Mouse (Mus musculus): ENCODE results near the gene Veph1. TPM values are rescaled to one million over a fixed set of nuclear protein-coding genes. Genes with fewer than 3 reads are reported as not detected.

Veph1 gene
- polyA plus RNA-seq, 1 experiment from 2014 or later = 2.1 TPM

- 56% methylated on average over 5 of the region's 5 CpGs for WGBS
- H3K9me3 ChIP-seq = no peaks in the 10 kb centered on the region
- H3K36me3 ChIP-seq = no peaks in the 10 kb centered on the region
- no peak overlapping the region for H3K4me3 ChIP-seq
- ATAC-seq (ENCODE audit: insufficient number of reproducible peaks, low FRiP score, low TSS enrichment, low read depth) = no peak
- H3K4me2 ChIP-seq = no peak overlapping the region
- no peak overlapping the region for H3K27ac ChIP-seq
- no peak overlapping the region for H3K9ac ChIP-seq
- H3K27me3 ChIP-seq = no peaks in the 10 kb centered on the region
- peaks cover 17% of the 10 kb centered on the region; the same call in 1 of the 2 replicates for H3K4me1 ChIP-seq
These were observed 213.2 kb downstream of the Veph1 start for GRCm38 (mm10) chr3:66083407-66083806.

GRCm38 (mm10) chr3:66082975-66083374 lies 213.7 kb downstream of the Veph1 start:
- 64% methylated on average over 4 of the region's 4 CpGs for WGBS
- Histone ChIP-seq H3K4me3 (no peak overlapping the region), H3K9me3 (no peaks in the 10 kb centered on the region), H3K27me3 (no peaks in the 10 kb centered on the region), H3K4me1 (peaks cover 17% of the 10 kb centered on the region; the same call in 1 of the 2 replicates), H3K4me2 (no peak overlapping the region), H3K27ac (no peak overlapping the region), H3K9ac (no peak overlapping the region), H3K36me3 (no peaks in the 10 kb centered on the region)
- ATAC-seq (ENCODE audit: insufficient number of reproducible peaks, low FRiP score, low TSS enrichment, low read depth) = no peak

GRCm38 (mm10) chr3:66081363-66081736 lies 215.3 kb downstream of the Veph1 start:
- 15% methylated on average over 3 of the region's 3 CpGs for WGBS
- Histone ChIP-seq H3K4me2 (no peak overlapping the region), H3K9ac (no peak overlapping the region), H3K4me1 (peaks cover 17% of the 10 kb centered on the region; the same call in 1 of the 2 replicates), H3K27ac (no peak overlapping the region), H3K27me3 (no peaks in the 10 kb centered on the region), H3K36me3 (no peaks in the 10 kb centered on the region), H3K4me3 (no peak overlapping the region), H3K9me3 (no peaks in the 10 kb centered on the region)
- 0 out of 2 replicates have a peak, but pooled peaks have one; percentile 48 for ATAC-seq (ENCODE audit: insufficient number of reproducible peaks, low FRiP score, low TSS enrichment, low read depth)

- 50% methylated on average over 4 of the region's 4 CpGs for WGBS
- Histone ChIP-seq H3K27ac (peak overlapping the region; percentile 18; the same call in 1 of the 2 replicates), H3K36me3 (no peaks in the 10 kb centered on the region), H3K27me3 (no peaks in the 10 kb centered on the region), H3K4me3 (no peak overlapping the region), H3K4me1 (peaks cover 17% of the 10 kb centered on the region; the same call in 1 of the 2 replicates), H3K9ac (no peak overlapping the region), H3K9me3 (no peaks in the 10 kb centered on the region), H3K4me2 (no peak overlapping the region)
- ATAC-seq (ENCODE audit: insufficient number of reproducible peaks, low FRiP score, low TSS enrichment, low read depth) = no peak
These were observed 215.8 kb downstream of the Veph1 start for GRCm38 (mm10) chr3:66080631-66081362.

GRCm38 (mm10) chr3:66079886-66080285 lies 216.8 kb downstream of the Veph1 start:
- H3K27ac ChIP-seq = no peak overlapping the region
- H3K4me2 ChIP-seq = no peak overlapping the region
- H3K9ac ChIP-seq = no peak overlapping the region
- H3K36me3 ChIP-seq = no peaks in the 10 kb centered on the region
- no peaks in the 10 kb centered on the region for H3K27me3 ChIP-seq
- WGBS = 85% methylated on average over 4 of the region's 4 CpGs
- H3K4me3 ChIP-seq = no peak overlapping the region
- H3K9me3 ChIP-seq = no peaks in the 10 kb centered on the region
- H3K4me1 ChIP-seq = peaks cover 17% of the 10 kb centered on the region; the same call in 1 of the 2 replicates
- ATAC-seq (ENCODE audit: insufficient number of reproducible peaks, low FRiP score, low TSS enrichment, low read depth) = no peak

GRCm38 (mm10) chr3:66078898-66079537 lies 217.6 kb downstream of the Veph1 start:
- WGBS = 61% methylated on average over 6 of the region's 6 CpGs
- no peak overlapping the region for H3K4me2 ChIP-seq
- H3K4me1 ChIP-seq = peaks cover 17% of the 10 kb centered on the region; the same call in 1 of the 2 replicates
- H3K9ac ChIP-seq = no peak overlapping the region
- no peak overlapping the region for H3K4me3 ChIP-seq
- ATAC-seq (ENCODE audit: insufficient number of reproducible peaks, low FRiP score, low TSS enrichment, low read depth) = no peak
- no peaks in the 10 kb centered on the region for H3K27me3 ChIP-seq
- no peaks in the 10 kb centered on the region for H3K36me3 ChIP-seq
- no peaks in the 10 kb centered on the region for H3K9me3 ChIP-seq
- no peak overlapping the region for H3K27ac ChIP-seq

- H3K4me3 ChIP-seq = no peak overlapping the region
- no peaks in the 10 kb centered on the region for H3K36me3 ChIP-seq
- 82% methylated on average over 23 of the region's 23 CpGs for WGBS
- no peaks in the 10 kb centered on the region for H3K9me3 ChIP-seq
- ATAC-seq (ENCODE audit: insufficient number of reproducible peaks, low FRiP score, low TSS enrichment, low read depth) = no peak
- H3K4me2 ChIP-seq = no peak overlapping the region
- H3K4me1 ChIP-seq = peaks cover 14% of the 10 kb centered on the region; the same call in 1 of the 2 replicates
- no peaks in the 10 kb centered on the region for H3K27me3 ChIP-seq
- H3K9ac ChIP-seq = no peak overlapping the region
- no peak overlapping the region for H3K27ac ChIP-seq
These were observed 218.5 kb downstream of the Veph1 start for GRCm38 (mm10) chr3:66078026-66078721.

- Histone ChIP-seq H3K4me1 (no peaks in the 10 kb centered on the region), H3K27me3 (no peaks in the 10 kb centered on the region), H3K9ac (no peak overlapping the region), H3K27ac (no peak overlapping the region), H3K4me3 (no peak overlapping the region), H3K9me3 (no peaks in the 10 kb centered on the region), H3K36me3 (no peaks in the 10 kb centered on the region), H3K4me2 (no peak overlapping the region)
- 96% methylated on average over 1 of the region's 1 CpGs for WGBS
- no peak for ATAC-seq (ENCODE audit: insufficient number of reproducible peaks, low FRiP score, low TSS enrichment, low read depth)
These were observed 226.4 kb downstream of the Veph1 start for GRCm38 (mm10) chr3:66070274-66070673.

- no peaks in the 10 kb centered on the region for H3K9me3 ChIP-seq
- H3K9ac ChIP-seq = no peak overlapping the region
- no peak overlapping the region for H3K27ac ChIP-seq
- peaks cover 2% of the 10 kb centered on the region; the same call in 1 of the 2 replicates for H3K4me1 ChIP-seq
- WGBS = 46% methylated on average over 6 of the region's 6 CpGs
- H3K4me2 ChIP-seq = no peak overlapping the region
- H3K36me3 ChIP-seq = no peaks in the 10 kb centered on the region
- H3K27me3 ChIP-seq = no peaks in the 10 kb centered on the region
- no peak for ATAC-seq (ENCODE audit: insufficient number of reproducible peaks, low FRiP score, low TSS enrichment, low read depth)
- no peak overlapping the region for H3K4me3 ChIP-seq
These were observed 232.8 kb downstream of the Veph1 start for GRCm38 (mm10) chr3:66063881-66064280.

GRCm38 (mm10) chr3:66056912-66057311 lies 239.7 kb downstream of the Veph1 start:
- H3K27ac ChIP-seq = no peak overlapping the region
- H3K4me3 ChIP-seq = no peak overlapping the region
- H3K4me2 ChIP-seq = no peak overlapping the region
- no peak overlapping the region for H3K9ac ChIP-seq
- WGBS = 91% methylated on average over 16 of the region's 16 CpGs
- H3K4me1 ChIP-seq = peaks cover 2% of the 10 kb centered on the region; the same call in 1 of the 2 replicates
- no peaks in the 10 kb centered on the region for H3K27me3 ChIP-seq
- no peaks in the 10 kb centered on the region for H3K36me3 ChIP-seq
- no peak for ATAC-seq (ENCODE audit: insufficient number of reproducible peaks, low FRiP score, low TSS enrichment, low read depth)
- no peaks in the 10 kb centered on the region for H3K9me3 ChIP-seq

- no peak for ATAC-seq (ENCODE audit: insufficient number of reproducible peaks, low FRiP score, low TSS enrichment, low read depth)
These were observed 241.0 kb downstream of the Veph1 start for GRCm38 (mm10) chr3:66055652-66056051.

More at GRCm38 (mm10) chr3:66055652-66056051, 241.0 kb downstream of the Veph1 start:
- H3K27me3 ChIP-seq = no peaks in the 10 kb centered on the region
- WGBS = 95% methylated on average over 7 of the region's 7 CpGs
- no peak overlapping the region for H3K4me2 ChIP-seq
- no peak overlapping the region for H3K4me3 ChIP-seq
- H3K36me3 ChIP-seq = no peaks in the 10 kb centered on the region
- H3K4me1 ChIP-seq = no peaks in the 10 kb centered on the region; the same call in 1 of the 2 replicates
- H3K27ac ChIP-seq = no peak overlapping the region
- no peaks in the 10 kb centered on the region for H3K9me3 ChIP-seq
- H3K9ac ChIP-seq = no peak overlapping the region
